Mouse (Mus musculus): ENCODE data around the gene Gm3476. TPM values are rescaled to one million over a fixed set of nuclear protein-coding genes. Genes with fewer than 3 reads are reported as not detected.

Gene Gm3476
- polyA plus RNA-seq, 1 experiment from 2014 or later: not detected

Other genes with a start within 250 kb of the Gm3476 start
- 0.43 and 0.45 TPM in 2 replicates for gene Gm8237, start 245.4 kb downstream of the Gm3476 start, polyA plus RNA-seq (2014; fragmentation: Nextera tagmentation; extraction: Ambion mirVana)
- 0.85 and 1.2 TPM in 2 replicates for gene Gm3248, start 164.1 kb downstream of the Gm3476 start, polyA plus RNA-seq (2014; fragmentation: Nextera tagmentation; extraction: Ambion mirVana)
- not detected in 2 replicates for gene Gm3453, start 146.7 kb downstream of the Gm3476 start, polyA plus RNA-seq (2014; fragmentation: Nextera tagmentation; extraction: Ambion mirVana)
- not detected in 2 replicates for gene Gm6337, start 67.5 kb downstream of the Gm3476 start, polyA plus RNA-seq (2014; fragmentation: Nextera tagmentation; extraction: Ambion mirVana)
- gene Gm8206, start 31.9 kb downstream of the Gm3476 start, polyA plus RNA-seq (2014; fragmentation: Nextera tagmentation; extraction: Ambion mirVana): 0.82 and 1.4 TPM in 2 replicates
- 2.7 and 3.1 TPM in 2 replicates for gene Gm3468, start 17.1 kb downstream of the Gm3476 start, polyA plus RNA-seq (2014; fragmentation: Nextera tagmentation; extraction: Ambion mirVana)
- gene Gm21560, start 93.5 kb upstream of the Gm3476 start, polyA plus RNA-seq (2014; fragmentation: Nextera tagmentation; extraction: Ambion mirVana): not detected in 2 replicates
- 1.7 and 1.9 TPM in 2 replicates for gene Gm3411, start 161.4 kb upstream of the Gm3476 start, polyA plus RNA-seq (2014; fragmentation: Nextera tagmentation; extraction: Ambion mirVana)
- gene Gm21103, start 179.0 kb upstream of the Gm3476 start, polyA plus RNA-seq (2014; fragmentation: Nextera tagmentation; extraction: Ambion mirVana): not detected in 2 replicates
- gene Gm3618, start 217.9 kb upstream of the Gm3476 start, polyA plus RNA-seq (2014; fragmentation: Nextera tagmentation; extraction: Ambion mirVana): not detected in 2 replicates